In genomic region chr5:30961545-30962505, GRCm38 (mm10) we compare ENCODE assay signal across 11 mouse cellular contexts. TPM values are rescaled to one million over a fixed set of nuclear protein-coding genes. Genes with fewer than 3 reads are reported as not detected.
DNase-seq lines count a peak whose midpoint lies in the region; ATAC-seq and TF ChIP-seq lines count a peak whose summit lies in the region.
"Had no signal": no experiment of that assay in that cellular context is flagged by ENCODE, and none has a peak within 500 bp of the region (broad histone marks: within the 10 kb centered on the region; RNA-seq: fewer than 3 reads in every experiment).

No protein-coding gene starts in this region.

- WGBS in kidney, embryonic 16.5 days = 56% methylated on average over 10 of the region's 10 CpGs
- WGBS in bone marrow, adult 2 months = 14% methylated on average over 10 of the region's 10 CpGs

- H3K27ac ChIP-seq in kidney, embryonic 16.5 days (ENCODE audit: low read length) = 0 out of 2 replicates have a peak overlapping the region, but pooled peaks have one; percentile 24
- H3K27ac ChIP-seq in bone marrow, adult 2 months (ENCODE audit: control insufficient read depth, insufficient read depth, low read depth, low read length, poor library complexity) = peak overlapping the region; percentile 82; the same call in 1 of the 2 replicates
- H3K27ac ChIP-seq: forebrain, embryonic 15.5 days; hindbrain, embryonic 14.5 days had no signal

- DNase-seq in kidney, adult 8-10 months = no peak
- peak; percentile 55 to 63 for DNase-seq in B cell, adult 2 months
- DNase-seq in right cerebral cortex, postnatal 36 days (ENCODE audit: low spot score in 2 of 2) = no peak
- no peak for DNase-seq in kidney, adult 11 months
- DNase-seq: embryo, embryonic 11 days; thymus, postnatal 25 days had no signal

- H3K27me3 ChIP-seq in kidney, embryonic 16.5 days (ENCODE audit: insufficient read depth, low read length) = no peaks in the 10 kb centered on the region
- peaks cover 20% of the 10 kb centered on the region for H3K27me3 ChIP-seq in megakaryocyte, embryonic 14.5 days (replicated peaks)
- H3K27me3 ChIP-seq: forebrain, embryonic 15.5 days had no signal

- TF ChIP-seq CTCF in bone marrow, adult 2 months (IDR thresholded peaks at IDR 0.05; ENCODE audit: control insufficient read depth, insufficient read depth, low read length) = no peak

- H3K4me3 ChIP-seq in kidney, embryonic 16.5 days (ENCODE audit: low read length) = no peak overlapping the region
- no peak overlapping the region for H3K4me3 ChIP-seq in bone marrow, adult 2 months (replicated peaks; ENCODE audit: control insufficient read depth, low read depth, low read length)
- H3K4me3 ChIP-seq in megakaryocyte, embryonic 14.5 days (replicated peaks) = peak overlapping the region; percentile 64
- H3K4me3 ChIP-seq: forebrain, embryonic 15.5 days had no signal

- no peak for TF ChIP-seq POLR2A in bone marrow, adult 2 months (IDR thresholded peaks at IDR 0.05; ENCODE audit: borderline replicate concordance, control insufficient read depth, low read depth, low read length)

- no peak for ATAC-seq in kidney, embryonic 16.5 days (ENCODE audit: low FRiP score, low TSS enrichment)
- ATAC-seq: forebrain, embryonic 15.5 days had no signal

- H3K4me1 ChIP-seq in kidney, embryonic 16.5 days (ENCODE audit: insufficient read depth, low read length) = peaks cover 28% of the 10 kb centered on the region
- H3K4me1 ChIP-seq in bone marrow, adult 2 months (ENCODE audit: control insufficient read depth, insufficient read depth, low read length) = peaks cover 4% of the 10 kb centered on the region
- peaks cover 47% of the 10 kb centered on the region for H3K4me1 ChIP-seq in megakaryocyte, embryonic 14.5 days

- H3K36me3 ChIP-seq in kidney, embryonic 16.5 days (ENCODE audit: insufficient read depth, low read length) = peaks cover 15% of the 10 kb centered on the region
- peaks cover 18% of the 10 kb centered on the region for H3K36me3 ChIP-seq in megakaryocyte, embryonic 14.5 days (replicated peaks; ENCODE audit: low read length)

- no peak overlapping the region for H3K4me2 ChIP-seq in kidney, embryonic 16.5 days (replicated peaks; ENCODE audit: low read depth, low read length)
- H3K4me2 ChIP-seq: forebrain, embryonic 15.5 days; hindbrain, embryonic 14.5 days had no signal

- H3K9ac ChIP-seq in kidney, embryonic 16.5 days (replicated peaks; ENCODE audit: low read length) = no peak overlapping the region
- H3K9ac ChIP-seq: forebrain, embryonic 15.5 days; hindbrain, embryonic 14.5 days had no signal

- no peaks in the 10 kb centered on the region for H3K9me3 ChIP-seq in kidney, embryonic 16.5 days (ENCODE audit: low read length)
- H3K9me3 ChIP-seq in megakaryocyte, embryonic 14.5 days = peaks cover 9% of the 10 kb centered on the region
- H3K9me3 ChIP-seq: forebrain, embryonic 15.5 days had no signal

RNA-seq across cellular contexts. Expression of gene Preb, which starts 1.7 kb away (rescaled TPM):
- polyA plus RNA-seq in kidney, embryonic 16.5 days (2015; fragmentation: Nextera tagmentation; extraction: Ambion mirVana) = 172 TPM in 2 replicates
- 138 and 214 TPM in 2 replicates for polyA plus RNA-seq in bone marrow, adult 2 months (2011; ENCODE audit: insufficient read depth, insufficient read length, low replicate concordance, missing spikeins)
- polyA plus RNA-seq in megakaryocyte, embryonic 14.5 days (2012; ENCODE audit: insufficient read depth, low replicate concordance) = 43.7 and 59.1 TPM in 2 replicates

RNA-seq across cellular contexts. Expression of gene Tcf23, which starts 6.6 kb away (rescaled TPM):
- 1.9 and 2.2 TPM in 2 replicates for polyA plus RNA-seq in kidney, embryonic 16.5 days (2015; fragmentation: Nextera tagmentation; extraction: Ambion mirVana)
- polyA plus RNA-seq in bone marrow, adult 2 months (2011; ENCODE audit: insufficient read depth, insufficient read length, low replicate concordance, missing spikeins) = not detected in 2 replicates
- polyA plus RNA-seq in megakaryocyte, embryonic 14.5 days (2012; ENCODE audit: insufficient read depth, low replicate concordance) = not detected in 2 replicates
- polyA plus RNA-seq: forebrain, embryonic 15.5 days had no signal

RNA-seq across cellular contexts. Expression of gene Cgref1, which starts 16.4 kb away (rescaled TPM):
- polyA plus RNA-seq in kidney, embryonic 16.5 days (2015; fragmentation: Nextera tagmentation; extraction: Ambion mirVana) = 17.9 and 20.3 TPM in 2 replicates
- polyA plus RNA-seq in bone marrow, adult 2 months (2011; ENCODE audit: insufficient read depth, insufficient read length, low replicate concordance, missing spikeins) = 1.0 TPM in 1 of 2 replicates, not detected in the other
- polyA plus RNA-seq in megakaryocyte, embryonic 14.5 days (2012; ENCODE audit: insufficient read depth, low replicate concordance) = not detected in 2 replicates

RNA-seq across cellular contexts. Expression of gene Khk, which starts 40.6 kb away (rescaled TPM):
- 38.8 and 41.4 TPM in 2 replicates for polyA plus RNA-seq in kidney, embryonic 16.5 days (2015; fragmentation: Nextera tagmentation; extraction: Ambion mirVana)
- 42.6 and 45.4 TPM in 2 replicates for polyA plus RNA-seq in bone marrow, adult 2 months (2011; ENCODE audit: insufficient read depth, insufficient read length, low replicate concordance, missing spikeins)
- polyA plus RNA-seq in megakaryocyte, embryonic 14.5 days (2012; ENCODE audit: insufficient read depth, low replicate concordance) = 11.7 and 40.4 TPM in 2 replicates

RNA-seq across cellular contexts. Expression of gene Emilin1, which starts 48.6 kb away (rescaled TPM):
- 335 and 366 TPM in 2 replicates for polyA plus RNA-seq in kidney, embryonic 16.5 days (2015; fragmentation: Nextera tagmentation; extraction: Ambion mirVana)
- 9.3 and 17.6 TPM in 2 replicates for polyA plus RNA-seq in bone marrow, adult 2 months (2011; ENCODE audit: insufficient read depth, insufficient read length, low replicate concordance, missing spikeins)
- polyA plus RNA-seq in megakaryocyte, embryonic 14.5 days (2012; ENCODE audit: insufficient read depth, low replicate concordance) = 427 and 497 TPM in 2 replicates

Comparison
In these comparisons a context has a peak if more than half of its experiments do, and no peak if none do; other contexts are left out.
1. DNase-seq: peak in B cell, adult 2 months (2 of 2); none in kidney, adult 8-10 months (0 of 2), right cerebral cortex, postnatal 36 days (0 of 2) and kidney, adult 11 months (single experiment).